Mouse (Mus musculus): ENCODE measurements at regions not wholly inside any gene's neighbourhood (a gene's known extent, or its start where the extent isn't known, plus 50 kb on each side); places are given as distances from the start of the nearest gene placed in this dataset.
"Not testable (repeated sequence)": the region's sequence is repeated elsewhere in the genome, so short reads cannot be mapped to it uniquely, and the experiment has no call there.

DNA sequence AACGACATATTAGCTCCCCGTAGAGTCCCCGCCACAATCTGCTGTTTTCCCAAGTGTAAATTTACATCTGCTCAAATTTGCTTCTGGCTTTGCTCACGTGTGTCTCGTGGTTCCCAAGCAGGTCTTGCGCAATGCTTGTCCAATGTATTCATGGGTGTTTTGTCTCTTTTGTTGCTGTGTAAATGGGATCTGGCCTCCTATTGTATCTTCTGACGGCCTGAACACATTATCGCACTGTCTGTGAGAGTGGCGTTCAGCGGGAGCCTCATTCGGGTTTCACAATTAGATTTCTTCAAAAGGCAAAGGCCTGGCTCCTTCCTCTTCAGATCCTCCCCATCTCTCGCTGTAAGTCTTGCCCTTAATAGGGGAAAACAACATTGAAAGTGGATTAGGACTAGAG lies 274.5 kb downstream of the Fam19a5 start:
- no peak for DNase-seq (ENCODE audit: low read depth, low spot score)

DNA sequence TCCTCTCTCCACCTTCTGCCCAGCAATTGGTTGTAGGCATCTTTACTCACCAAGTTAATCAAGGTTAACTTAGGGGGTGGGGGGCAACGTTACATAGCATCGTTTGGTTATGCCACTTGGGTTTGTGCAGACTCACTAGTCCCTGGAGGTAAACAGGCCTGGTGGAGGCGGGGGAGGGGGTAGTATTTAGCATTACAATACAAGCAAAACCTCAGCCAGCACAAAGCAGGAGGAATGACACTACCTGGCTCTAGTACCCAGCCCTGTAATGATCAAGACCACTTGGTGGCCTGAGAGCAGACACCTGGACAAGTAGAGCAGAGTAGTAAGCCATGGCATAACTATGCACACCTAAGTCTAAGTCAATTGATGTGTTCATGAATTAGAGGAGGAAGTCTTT lies 298.0 kb downstream of the Fam19a5 start:
- no peak for DNase-seq (ENCODE audit: low read depth, low spot score)

DNA sequence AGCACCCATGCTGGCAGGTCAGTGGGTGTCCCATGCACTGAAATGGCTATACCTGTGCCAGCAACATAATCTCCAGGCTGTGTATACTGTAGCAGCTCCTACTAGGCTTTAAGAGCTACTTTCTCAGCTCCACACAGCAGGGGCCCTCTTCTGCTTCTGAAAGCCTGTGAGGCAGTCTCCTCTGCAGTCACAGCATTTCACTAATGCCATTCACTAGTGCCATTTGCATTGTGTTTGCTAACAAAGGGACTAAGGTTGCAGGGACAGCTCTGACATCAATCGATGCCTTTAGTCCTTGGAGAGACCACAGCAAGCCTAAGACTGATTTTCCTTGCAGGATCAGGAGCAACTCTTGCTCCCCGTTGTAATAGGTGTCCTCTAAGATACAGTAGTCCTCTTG lies 315.0 kb downstream of the Fam19a5 start:
- no peak for DNase-seq (ENCODE audit: low read depth, low spot score)

DNA sequence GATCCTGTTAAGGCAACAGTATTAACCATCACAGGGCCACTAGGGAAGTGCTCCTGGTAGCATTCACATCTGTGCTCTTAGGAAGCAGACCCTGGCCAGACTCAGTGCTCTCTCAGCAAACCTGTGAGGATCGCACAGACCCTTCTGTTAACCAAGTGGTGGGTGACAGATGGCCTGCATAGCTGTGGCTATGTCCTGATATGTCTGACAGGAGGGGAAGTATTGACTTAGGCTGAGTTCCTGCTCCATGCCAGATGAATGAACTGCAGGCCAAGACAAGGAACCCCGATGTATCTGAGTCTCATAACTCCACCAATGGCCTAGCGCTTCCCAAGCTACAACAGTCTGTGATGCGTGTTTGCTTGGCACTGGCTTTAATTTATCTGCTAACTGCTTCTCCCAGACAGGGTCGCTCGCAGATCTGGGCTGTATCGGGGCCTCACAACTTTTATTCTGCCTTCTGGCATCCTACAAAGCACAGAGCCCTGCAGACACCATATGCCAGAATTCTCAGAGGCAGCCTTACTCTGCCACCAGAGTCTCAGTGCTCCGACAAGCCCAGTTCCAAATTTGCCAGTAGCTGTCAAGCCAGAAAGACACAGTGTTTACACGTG lies 332.3 kb downstream of the Fam19a5 start:
- peak; percentile 28 for DNase-seq (ENCODE audit: low read depth, low spot score)

DNA sequence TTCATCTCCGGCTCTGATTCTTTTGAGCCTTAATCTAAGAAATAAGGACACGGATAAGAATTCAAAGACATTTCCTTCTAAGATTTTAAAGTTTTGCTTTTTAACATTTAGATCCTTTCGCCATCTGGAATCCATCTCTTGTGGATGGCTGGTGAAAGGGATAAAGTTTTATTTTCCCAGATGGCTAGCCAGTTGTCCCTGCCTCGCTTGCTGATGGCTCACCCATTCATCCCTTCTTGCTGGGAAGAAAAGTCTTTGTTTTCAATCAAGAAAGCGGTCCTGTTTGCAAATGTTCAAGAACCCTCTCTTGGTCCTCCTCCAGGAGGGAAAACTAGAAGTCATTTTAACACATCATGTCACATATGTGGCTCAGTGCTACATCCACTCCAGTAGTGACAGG lies 346.8 kb downstream of the Fam19a5 start:
- DNase-seq (ENCODE audit: low read depth, low spot score): peak; percentile 35

DNA sequence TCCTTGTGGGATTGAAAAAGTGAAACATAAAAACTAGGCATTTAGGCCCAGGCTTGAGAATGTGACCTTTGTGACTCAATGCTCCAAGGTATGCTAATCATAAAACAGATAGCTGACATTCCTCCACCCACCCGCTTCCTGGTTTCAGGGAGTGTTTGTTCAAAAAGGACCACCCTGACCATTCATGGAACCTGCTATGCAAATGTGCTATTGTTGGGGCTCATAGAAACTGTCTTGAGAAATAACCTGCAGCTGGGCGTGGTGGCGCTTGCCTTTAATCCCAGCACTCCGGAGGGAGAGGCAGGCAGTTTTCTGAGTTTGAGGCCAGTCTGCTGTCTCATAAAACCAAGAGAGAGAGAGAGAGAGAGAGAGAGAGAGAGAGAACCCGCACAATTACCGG lies 350.8 kb downstream of the Fam19a5 start:
- DNase-seq (ENCODE audit: low read depth, low spot score): not testable (repeated sequence)

DNA sequence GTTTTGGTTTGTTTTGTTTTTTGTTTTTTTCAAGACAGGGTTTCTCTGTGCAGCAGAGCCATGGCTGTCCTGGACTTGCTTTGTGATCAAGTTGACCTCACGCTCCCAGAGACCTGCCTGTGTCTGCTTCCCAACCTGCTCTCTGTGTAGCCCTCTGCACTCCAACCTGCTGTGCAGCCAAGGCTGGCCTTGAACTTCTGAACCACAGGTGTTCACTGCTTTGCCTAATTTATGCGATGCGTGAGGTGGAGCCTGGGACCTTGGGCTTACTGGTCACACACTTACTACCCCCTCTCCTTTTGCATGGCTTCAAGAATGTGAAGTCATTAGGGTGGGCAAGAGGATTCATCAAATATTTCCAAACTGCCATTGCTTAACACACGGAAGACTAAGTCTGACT lies 354.6 kb downstream of the Fam19a5 start:
- DNase-seq (ENCODE audit: low read depth, low spot score): no peak

DNA sequence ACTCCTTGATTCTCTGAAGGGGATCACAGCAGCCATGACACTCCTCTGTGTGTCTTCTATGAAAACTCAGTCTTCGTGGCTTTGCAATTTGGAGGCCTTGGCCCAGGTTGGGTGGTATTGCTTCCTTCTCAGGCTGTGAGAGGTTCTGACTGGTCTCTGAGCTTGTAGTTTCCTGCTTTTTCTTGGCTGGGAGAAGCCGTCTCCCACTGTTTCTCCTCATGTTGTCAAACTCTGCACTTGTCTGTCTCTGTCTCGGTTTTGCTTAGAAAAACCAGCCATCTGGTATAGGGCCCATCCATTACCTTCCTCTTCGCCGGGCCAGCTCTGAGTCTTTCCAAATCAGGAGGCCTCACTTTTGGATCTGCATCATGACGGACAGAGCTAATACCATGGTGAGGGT lies 360.3 kb downstream of the Fam19a5 start:
- peak; percentile 60 for DNase-seq (ENCODE audit: low read depth, low spot score)

DNA sequence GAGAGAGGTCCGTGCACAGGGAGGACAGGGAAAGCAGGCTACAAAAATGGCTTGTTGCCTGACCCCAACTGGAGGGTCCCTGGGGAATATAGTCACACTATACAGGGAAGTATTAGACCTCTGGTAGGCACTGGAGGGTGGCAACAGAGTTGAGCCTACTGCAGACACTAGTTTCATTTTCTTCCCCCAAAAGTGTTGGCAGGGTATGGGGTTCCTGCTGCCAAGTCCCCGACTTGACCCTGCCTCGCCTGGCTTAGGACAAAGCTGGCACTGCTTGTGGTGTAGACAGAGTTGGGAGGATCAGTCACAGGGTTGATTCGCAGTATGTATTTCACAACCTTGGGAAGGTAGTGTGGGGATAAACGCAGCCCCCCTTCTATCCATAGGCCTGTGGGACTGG lies 362.2 kb downstream of the Fam19a5 start:
- no peak for DNase-seq (ENCODE audit: low read depth, low spot score)

DNA sequence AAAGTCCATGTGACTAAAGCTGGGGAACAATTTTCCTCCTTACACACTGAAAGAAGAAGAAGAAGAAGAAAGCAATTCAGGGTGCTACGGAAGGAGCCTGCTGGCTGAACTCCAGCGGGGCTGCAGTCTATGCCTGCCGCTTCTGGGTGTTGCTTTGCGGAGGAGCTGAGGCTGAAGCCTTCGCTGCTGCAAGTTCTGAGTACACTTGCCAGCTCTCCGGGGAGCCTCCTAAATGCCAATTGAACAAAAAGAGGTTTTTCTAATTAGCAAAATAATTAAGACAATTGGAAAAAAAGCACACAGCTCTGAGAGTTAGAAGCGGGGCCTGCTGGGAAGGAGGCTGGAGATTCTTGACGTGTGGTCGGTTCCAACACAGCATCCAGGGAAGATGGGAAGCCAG lies 378.0 kb downstream of the Fam19a5 start:
- peak; percentile 65 for DNase-seq (ENCODE audit: low read depth, low spot score)

DNA sequence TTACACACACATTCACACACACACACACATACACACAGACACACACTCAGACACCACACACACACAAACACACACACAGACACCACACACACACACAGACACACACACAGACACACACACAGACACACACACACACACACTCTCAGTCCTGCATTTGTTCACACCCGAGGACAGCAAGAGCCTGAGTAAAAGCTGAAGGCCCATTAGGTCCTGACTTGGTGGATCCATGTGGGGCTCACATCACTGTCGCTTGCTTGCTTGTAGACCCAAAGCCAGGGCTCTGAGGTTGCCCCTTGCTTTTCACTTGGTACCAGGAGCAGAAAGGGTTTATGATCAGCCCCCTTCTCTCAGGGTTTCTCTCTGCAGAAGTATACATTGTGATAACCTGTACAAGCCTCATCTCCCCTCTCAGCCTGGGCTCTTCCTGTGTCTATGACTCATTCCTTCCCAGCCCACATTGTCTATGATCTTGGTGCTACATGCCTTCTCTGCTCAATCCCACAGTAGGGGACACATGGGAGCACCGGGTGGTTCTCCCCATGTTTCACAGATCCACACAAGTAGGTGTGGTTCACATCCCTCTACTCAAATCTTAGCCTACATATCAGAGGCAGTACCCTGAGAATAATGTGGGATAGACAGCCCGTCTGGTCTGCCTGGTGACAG lies 378.8 kb downstream of the Fam19a5 start:
- peak; percentile 52 for DNase-seq (ENCODE audit: low read depth, low spot score)

DNA sequence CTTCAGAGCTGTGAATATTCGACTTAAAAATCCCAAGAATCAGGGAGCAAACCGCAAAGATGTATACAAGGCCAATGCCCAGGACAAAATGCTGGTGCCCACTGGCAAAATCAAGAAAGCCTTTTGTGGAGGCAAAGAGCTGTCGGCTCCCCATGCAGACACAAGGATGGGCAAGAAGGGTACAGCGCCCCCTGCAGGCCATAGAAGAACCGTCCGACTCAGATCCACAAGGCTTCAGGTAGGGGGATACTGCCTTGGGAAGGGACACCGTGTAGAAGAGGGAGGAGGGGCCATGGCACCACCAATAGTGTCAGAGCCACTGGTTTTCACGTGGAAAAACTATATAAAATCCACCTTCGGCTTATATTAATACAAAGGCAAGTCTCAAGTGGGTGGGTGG lies 379.8 kb downstream of the Fam19a5 start:
- DNase-seq (ENCODE audit: low read depth, low spot score): peak; percentile 33

DNA sequence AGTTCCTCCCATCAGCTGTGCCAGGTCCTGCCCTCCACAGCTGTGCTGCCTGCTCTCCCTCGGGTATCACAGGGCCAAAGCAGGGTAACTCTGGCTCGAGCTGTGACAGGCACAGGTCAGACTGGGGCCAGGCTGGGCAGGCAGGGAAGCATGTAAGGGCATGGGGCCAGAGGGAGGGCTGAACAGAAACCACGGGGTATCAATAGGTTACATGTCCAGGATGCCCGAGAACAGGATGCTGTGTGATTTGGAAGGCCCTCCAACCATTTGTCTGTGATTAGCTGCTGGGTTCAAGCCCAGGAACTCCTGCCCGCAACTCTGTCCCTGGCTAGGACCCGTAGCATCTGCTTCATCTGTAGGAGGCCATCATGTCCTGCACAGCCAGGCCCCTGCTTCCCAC lies 391.9 kb downstream of the Fam19a5 start:
- DNase-seq (ENCODE audit: low read depth, low spot score): no peak

DNA sequence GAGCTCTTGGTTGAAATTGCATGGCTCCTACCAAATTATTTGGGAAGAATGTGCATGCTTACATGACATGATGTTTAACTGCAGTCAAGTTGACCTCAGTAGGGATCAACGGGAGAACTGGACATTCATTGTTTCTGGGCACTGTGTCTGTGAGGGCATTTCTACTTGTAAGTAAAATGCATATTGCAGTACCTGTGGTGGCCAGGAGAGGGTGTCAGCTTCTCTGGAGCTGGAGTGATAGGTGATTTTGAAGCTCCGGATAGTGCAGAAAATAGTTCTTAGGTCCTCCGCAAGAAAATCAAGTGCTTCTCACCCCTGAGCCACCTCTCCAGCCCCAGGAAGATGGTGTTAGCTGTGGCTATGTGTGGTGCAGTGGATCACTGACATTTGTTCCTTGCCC lies 396.7 kb downstream of the Fam19a5 start:
- peak; percentile 93 for DNase-seq (ENCODE audit: low read depth, low spot score)

DNA sequence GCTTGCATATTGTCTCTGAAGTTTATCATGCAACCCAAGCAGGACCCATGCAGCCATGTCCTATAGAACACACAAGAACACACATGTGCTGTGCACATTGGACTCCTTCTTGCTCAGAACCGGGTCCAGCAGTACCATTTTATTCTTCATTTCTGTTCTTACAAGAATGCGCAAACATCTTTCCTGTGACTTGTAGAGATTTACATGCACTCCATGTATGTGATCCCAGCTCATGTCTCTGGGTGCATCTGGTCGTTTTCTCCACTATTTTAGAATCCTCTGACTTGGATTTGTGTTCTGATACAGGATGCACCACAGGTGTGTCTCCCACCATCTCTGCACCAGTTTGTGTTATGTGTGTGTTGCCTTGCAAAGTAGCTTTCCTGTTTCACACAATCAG lies 408.4 kb downstream of the Fam19a5 start:
- DNase-seq (ENCODE audit: low read depth, low spot score): no peak

DNA sequence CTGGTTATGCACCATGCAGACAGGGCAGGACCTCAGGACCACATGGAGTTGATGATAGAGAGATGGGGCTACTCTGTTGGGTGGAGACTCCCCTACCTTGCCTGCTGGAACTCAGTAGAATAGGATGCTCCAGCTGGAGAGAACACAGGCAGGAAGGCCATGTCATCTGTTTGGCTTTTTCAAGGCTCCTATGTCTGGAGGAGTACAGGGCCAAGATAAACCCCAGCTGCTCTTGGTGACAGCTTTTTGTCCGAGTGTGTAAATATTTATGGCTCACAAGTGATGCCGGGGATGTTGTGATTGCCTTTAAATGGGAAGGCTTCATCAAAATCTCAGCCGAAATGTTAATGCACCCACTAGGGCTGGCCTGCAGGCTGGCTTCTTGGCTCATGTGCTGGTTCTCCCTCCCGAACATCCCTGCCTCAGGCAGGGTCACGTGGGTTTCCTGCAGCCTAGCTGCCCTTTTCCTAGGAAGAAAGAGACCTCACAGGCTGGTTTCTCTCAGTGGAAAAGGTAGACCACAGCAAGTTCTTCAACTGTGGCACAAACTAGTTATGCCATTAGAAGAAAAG lies 411.7 kb downstream of the Fam19a5 start:
- no peak for DNase-seq (ENCODE audit: low read depth, low spot score)

DNA sequence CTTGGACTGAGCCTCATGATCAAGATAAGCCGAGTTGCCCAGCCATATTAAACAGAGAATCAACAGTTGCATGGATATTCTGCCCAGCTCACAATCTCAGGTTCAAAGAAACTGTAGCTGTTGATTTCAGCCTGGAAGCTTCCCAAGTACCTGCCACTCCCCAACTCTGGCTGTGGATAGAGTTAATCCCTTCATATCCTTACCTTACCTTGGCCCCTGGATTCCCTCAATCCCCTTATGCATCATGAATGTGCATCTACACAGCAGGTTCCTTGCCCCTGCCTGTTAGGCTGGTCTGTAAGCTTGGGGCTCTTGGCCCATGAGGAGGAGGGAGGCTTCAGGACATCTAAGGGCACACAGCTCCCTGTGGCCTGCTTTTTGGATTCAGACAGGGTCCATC lies 414.8 kb downstream of the Fam19a5 start:
- no peak for DNase-seq (ENCODE audit: low read depth, low spot score)

DNA sequence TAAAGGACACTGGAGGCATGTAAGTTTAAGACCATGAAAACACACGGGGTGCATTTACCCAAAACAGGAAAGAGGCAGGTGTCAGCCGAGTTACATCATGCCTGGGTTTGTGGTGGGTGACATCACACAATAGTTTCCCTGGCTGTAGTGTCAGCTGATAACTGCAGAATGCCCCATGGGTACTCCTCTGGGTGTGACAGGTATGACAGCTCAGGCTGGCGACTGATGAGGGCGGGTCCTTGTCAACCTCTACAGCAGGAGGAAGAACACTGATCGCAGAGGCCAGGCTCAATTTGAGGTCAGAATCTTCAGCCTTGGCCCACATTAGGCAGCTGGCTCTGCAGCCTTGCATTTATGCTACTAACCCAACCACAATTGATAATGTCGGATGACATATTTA lies 428.5 kb downstream of the Fam19a5 start:
- DNase-seq (ENCODE audit: low read depth, low spot score): no peak

DNA sequence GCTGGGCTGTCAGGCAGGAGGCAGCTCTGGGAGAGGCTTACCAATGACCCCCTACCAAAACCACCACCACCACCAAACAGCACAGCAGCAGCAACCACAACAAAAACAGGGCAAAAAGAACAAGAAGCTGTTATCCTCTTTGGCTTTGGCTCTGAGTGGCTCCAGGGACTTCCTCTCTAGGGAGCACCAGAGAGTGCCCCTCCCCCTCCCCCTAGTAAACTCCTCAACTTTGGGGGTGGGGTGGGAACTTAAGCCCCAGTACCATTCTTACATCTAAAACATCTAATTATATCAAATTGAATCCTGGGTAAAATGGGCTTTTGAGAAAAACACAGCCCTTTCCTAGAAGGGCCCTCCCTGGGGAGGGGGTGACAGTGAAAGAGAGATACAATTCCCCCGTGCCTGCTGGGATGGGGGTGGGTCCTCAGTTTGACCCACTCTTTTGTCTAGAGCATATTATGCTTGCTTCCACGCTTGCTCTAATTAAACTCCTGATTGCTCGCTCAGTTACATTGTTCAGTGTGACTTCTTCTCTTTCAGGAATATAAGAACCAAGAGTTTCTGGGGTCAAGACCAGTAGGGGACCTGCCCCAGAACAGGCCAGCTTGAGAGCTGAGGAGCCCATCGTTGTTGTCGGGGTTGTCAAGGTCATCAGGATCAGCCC lies 443.4 kb downstream of the Fam19a5 start:
- no peak for DNase-seq (ENCODE audit: low read depth, low spot score)

DNA sequence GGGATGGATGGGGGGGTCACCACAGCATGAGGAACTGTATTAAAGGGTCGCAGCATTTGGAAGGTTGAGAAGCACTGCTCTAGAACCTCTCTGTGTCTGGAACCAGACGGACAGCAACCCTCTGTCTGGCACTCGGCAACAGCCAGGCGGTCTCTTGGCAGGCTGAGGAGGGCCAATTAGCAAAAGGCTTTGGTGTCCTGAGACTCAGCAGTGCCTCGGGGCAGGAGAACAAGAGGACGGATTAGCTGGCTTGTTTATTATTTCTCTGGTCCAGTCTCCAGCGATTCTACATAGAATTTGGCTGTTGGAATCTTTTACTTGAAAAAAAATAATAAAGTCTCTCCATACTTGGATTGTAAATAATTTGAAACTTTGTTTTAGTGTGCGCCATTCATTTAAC lies 450.4 kb downstream of the Fam19a5 start:
- peak; percentile 22 for DNase-seq (ENCODE audit: low read depth, low spot score)

DNA sequence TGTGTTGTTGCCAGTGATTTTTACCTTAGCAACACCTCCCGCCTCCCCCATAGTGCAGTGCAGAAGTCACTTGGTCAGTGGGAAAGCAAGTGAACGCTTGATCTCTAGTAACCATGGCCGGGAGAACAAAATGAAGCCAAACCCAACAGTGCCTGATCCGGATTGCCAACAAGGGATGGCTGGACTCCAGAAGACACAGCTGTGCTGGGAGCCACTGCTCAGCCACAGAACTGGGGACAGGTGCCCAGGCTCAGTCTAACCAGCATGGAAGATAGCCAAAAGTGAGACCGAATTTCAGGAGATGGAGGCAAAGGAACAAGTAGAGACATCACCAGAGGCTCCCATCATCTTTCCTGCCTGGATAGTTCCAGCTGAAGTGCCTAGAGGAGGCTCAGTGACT lies 473.0 kb downstream of the Fam19a5 start:
- peak; percentile 59 for DNase-seq (ENCODE audit: low read depth, low spot score)

DNA sequence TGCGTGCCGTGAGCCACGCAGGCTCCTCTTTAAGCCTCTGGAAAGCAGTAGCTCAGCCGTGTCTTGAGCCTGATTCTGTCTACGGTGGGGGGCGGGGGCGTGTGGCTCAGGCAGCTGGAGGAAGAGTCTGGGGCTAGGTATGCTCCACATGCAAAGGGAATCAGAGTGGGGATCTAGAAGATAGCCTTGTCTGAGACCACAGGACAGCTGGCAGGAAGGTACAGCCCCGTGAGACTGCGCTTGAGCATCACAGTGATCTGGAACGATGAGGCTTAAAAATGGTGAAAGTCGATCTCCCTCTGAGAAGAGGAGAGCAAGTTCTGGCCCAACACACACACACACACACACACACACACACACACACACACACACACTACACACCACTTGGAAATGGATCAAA lies 488.7 kb downstream of the Fam19a5 start:
- no peak for DNase-seq (ENCODE audit: low read depth, low spot score)

DNA sequence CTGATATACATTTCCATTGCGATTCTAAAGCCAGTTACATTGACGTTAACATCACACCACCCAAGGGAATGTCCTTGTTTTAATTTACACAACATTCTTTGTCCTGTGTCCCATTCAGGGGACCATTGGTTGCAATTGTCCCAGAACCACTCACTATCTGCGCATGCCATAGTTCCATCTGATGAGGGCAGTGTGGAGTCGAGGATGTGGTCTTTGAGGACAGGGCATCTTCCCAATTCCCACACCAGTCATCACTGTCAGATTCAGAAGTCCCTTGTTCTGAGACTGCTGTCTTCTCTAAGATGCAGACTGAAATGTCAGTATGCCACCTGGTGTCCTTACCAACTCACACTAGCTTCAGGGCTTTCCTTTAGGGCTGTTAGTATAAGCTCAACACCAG lies 489.6 kb downstream of the Fam19a5 start:
- DNase-seq (ENCODE audit: low read depth, low spot score): peak; percentile 25

All from brain, adult 2 months (tissue).